ENCODE assay signal across 20 mouse cellular contexts in genomic region chr6:50483426-50483825, GRCm38 (mm10).
"Had no signal": no experiment of that assay in that cellular context is flagged by ENCODE, and none has a peak within 500 bp of the region (broad histone marks: within the 10 kb centered on the region; RNA-seq: fewer than 3 reads in every experiment).

No protein-coding gene starts in this region.

- H3K9me3 ChIP-seq: limb, embryonic 10.5 days; limb, embryonic 13.5 days; liver, embryonic 12.5 days; liver, embryonic 15.5 days; lung, embryonic 15.5 days; stomach, embryonic 15.5 days had no signal

- DNase-seq: kidney, adult 18-20 months; kidney, adult 9 months; kidney, postnatal 14 days; kidney, postnatal 4 days; liver; lung, adult 18-20 months; lung, postnatal 10 days; lung, postnatal 4 days; midbrain, embryonic 14.5 days; right cerebral cortex, postnatal 14 days; spleen, adult 18-20 months; thymus, postnatal 25 days had no signal

- H3K4me1 ChIP-seq: limb, embryonic 10.5 days; limb, embryonic 13.5 days; liver, embryonic 12.5 days; liver, embryonic 15.5 days; stomach, embryonic 15.5 days had no signal

- ATAC-seq: liver, embryonic 12.5 days had no signal

- H3K4me3 ChIP-seq: layer of hippocampus, adult 2 months; limb, embryonic 10.5 days; limb, embryonic 13.5 days; liver, embryonic 12.5 days; liver, embryonic 15.5 days; lung, embryonic 15.5 days; stomach, embryonic 15.5 days had no signal

- H3K27ac ChIP-seq: layer of hippocampus, adult 2 months; limb, embryonic 10.5 days; limb, embryonic 13.5 days; liver, embryonic 12.5 days; liver, embryonic 15.5 days; lung, embryonic 15.5 days; stomach, embryonic 15.5 days had no signal

- H3K27me3 ChIP-seq: limb, embryonic 13.5 days; liver, embryonic 12.5 days; liver, embryonic 15.5 days; lung, embryonic 15.5 days; stomach, embryonic 15.5 days had no signal

- H3K4me2 ChIP-seq: limb, embryonic 13.5 days; liver, embryonic 12.5 days; liver, embryonic 15.5 days; lung, embryonic 15.5 days; midbrain, embryonic 11.5 days; stomach, embryonic 15.5 days had no signal

- H3K36me3 ChIP-seq: limb, embryonic 10.5 days; limb, embryonic 13.5 days; liver, embryonic 12.5 days; liver, embryonic 15.5 days; lung, embryonic 15.5 days; stomach, embryonic 15.5 days had no signal

- H3K9ac ChIP-seq: limb, embryonic 13.5 days; liver, embryonic 12.5 days; liver, embryonic 15.5 days; lung, embryonic 15.5 days; stomach, embryonic 15.5 days had no signal
